Comparison of ENCODE assay signal across 21 mouse cellular contexts in the genomic region with DNA sequence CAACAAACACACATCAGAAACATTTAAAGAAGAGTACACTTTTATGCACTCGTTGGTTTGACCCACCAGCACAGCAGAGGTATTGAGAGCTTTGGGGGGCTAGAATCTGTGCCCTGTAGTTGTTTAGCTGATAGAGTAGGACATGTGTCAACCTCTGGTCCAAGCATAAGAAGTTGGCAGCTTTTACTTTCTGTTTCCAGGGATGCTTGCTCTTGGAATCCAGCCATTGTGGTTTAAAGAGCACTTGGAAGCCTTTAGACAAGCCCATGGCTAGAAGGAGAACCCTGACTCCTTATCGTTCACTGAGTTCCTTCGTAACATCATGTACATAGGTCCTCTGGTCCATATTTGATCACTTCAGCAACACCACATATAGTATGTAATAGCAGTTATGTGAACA.
DNase-seq lines count a peak whose midpoint lies in the region; ATAC-seq lines count a peak whose summit lies in the region.
"Had no signal": no experiment of that assay in that cellular context is flagged by ENCODE, and none has a peak within 500 bp of the region (broad histone marks: within the 10 kb centered on the region; RNA-seq: fewer than 3 reads in every experiment).

No protein-coding gene starts in this region.

- H3K9ac ChIP-seq in hindbrain, embryonic 13.5 days = no peak overlapping the region
- H3K9ac ChIP-seq in hindbrain, embryonic 11.5 days (ENCODE audit: low read depth, low read length) = no peak overlapping the region
- H3K9ac ChIP-seq: embryonic facial prominence, embryonic 12.5 days; forebrain, embryonic 15.5 days; heart, embryonic 15.5 days; hindbrain, embryonic 12.5 days had no signal

- peaks cover 22% of the 10 kb centered on the region for H3K4me1 ChIP-seq in hindbrain, embryonic 13.5 days (replicated peaks)
- 0 out of 2 replicates have a peak, but pooled peaks cover 3% of the 10 kb centered on the region for H3K4me1 ChIP-seq in hindbrain, embryonic 11.5 days (replicated peaks; ENCODE audit: control insufficient read depth, insufficient read depth, low read length)
- H3K4me1 ChIP-seq: forebrain, embryonic 15.5 days had no signal

- ATAC-seq in hindbrain, embryonic 13.5 days (ENCODE audit: low FRiP score) = no peak
- no peak for ATAC-seq in hindbrain, embryonic 11.5 days (ENCODE audit: low FRiP score)
- no peak for ATAC-seq in megakaryocyte, adult 5-6 weeks (ENCODE audit: poor library complexity, severe bottlenecking)
- ATAC-seq: CD4-positive, CD25-positive, alpha-beta regulatory T cell, adult 4 months; forebrain, embryonic 15.5 days; hindbrain, postnatal 0 days had no signal

- 93% methylated on average over 3 of the region's 3 CpGs for WGBS in hindbrain, embryonic 13.5 days
- WGBS in hindbrain, embryonic 11.5 days = 93% methylated on average over 3 of the region's 3 CpGs

- H3K9me3 ChIP-seq in hindbrain, embryonic 13.5 days = no peaks in the 10 kb centered on the region
- no peaks in the 10 kb centered on the region for H3K9me3 ChIP-seq in hindbrain, embryonic 11.5 days (ENCODE audit: control insufficient read depth, low read length)
- H3K9me3 ChIP-seq: embryonic facial prominence, embryonic 12.5 days; forebrain, embryonic 15.5 days; G1E; heart, embryonic 15.5 days; hindbrain, embryonic 12.5 days had no signal

- peak overlapping the region; percentile 18; the same call in 1 of the 2 replicates for H3K27ac ChIP-seq in hindbrain, embryonic 13.5 days
- no peak overlapping the region for H3K27ac ChIP-seq in hindbrain, embryonic 11.5 days (ENCODE audit: low read depth, low read length)
- H3K27ac ChIP-seq: forebrain, embryonic 15.5 days; heart, embryonic 15.5 days; hindbrain, embryonic 12.5 days; hindbrain, postnatal 0 days had no signal

- DNase-seq in hindbrain, embryonic 11.5 days (ENCODE audit: low spot score) = no peak
- peak; percentile 6 for DNase-seq in kidney, adult 9 months
- DNase-seq in kidney, adult 8-10 months = no peak
- DNase-seq in 3T3-L1 (ENCODE audit: low read depth, low spot score) (peak; percentile 32), NIH3T3 (ENCODE audit: low read depth) (peak; percentile 12)
- no peak for DNase-seq in layer of hippocampus, postnatal 25 days (ENCODE audit: extremely low spot score in 1 of 2, low spot score in 1 of 2)
- DNase-seq: adrenal gland, postnatal 14 days; B cell, adult 2 months; cerebellum, adult 8-10 months; gastrocnemius, postnatal 36 days; heart, adult 18-20 months had no signal

- H3K27me3 ChIP-seq in hindbrain, embryonic 13.5 days = no peaks in the 10 kb centered on the region
- H3K27me3 ChIP-seq in hindbrain, embryonic 11.5 days (ENCODE audit: control insufficient read depth, insufficient read depth, low read length) = no peaks in the 10 kb centered on the region
- H3K27me3 ChIP-seq: embryonic facial prominence, embryonic 12.5 days; forebrain, embryonic 15.5 days; heart, embryonic 15.5 days; hindbrain, embryonic 12.5 days had no signal

- H3K36me3 ChIP-seq in hindbrain, embryonic 13.5 days = no peaks in the 10 kb centered on the region
- H3K36me3 ChIP-seq in hindbrain, embryonic 11.5 days (ENCODE audit: control insufficient read depth, insufficient read depth, low read length) = no peaks in the 10 kb centered on the region
- H3K36me3 ChIP-seq: embryonic facial prominence, embryonic 12.5 days; forebrain, embryonic 15.5 days; G1E; heart, embryonic 15.5 days; hindbrain, embryonic 12.5 days had no signal

- H3K4me3 ChIP-seq in hindbrain, embryonic 13.5 days = no peak overlapping the region
- no peak overlapping the region for H3K4me3 ChIP-seq in hindbrain, embryonic 11.5 days (ENCODE audit: low read depth, low read length)
- H3K4me3 ChIP-seq: embryonic facial prominence, embryonic 12.5 days; forebrain, embryonic 15.5 days; heart, embryonic 15.5 days; hindbrain, embryonic 12.5 days had no signal

- no peak overlapping the region for H3K4me2 ChIP-seq in hindbrain, embryonic 13.5 days
- H3K4me2 ChIP-seq in hindbrain, embryonic 11.5 days (replicated peaks; ENCODE audit: low read depth, low read length) = no peak overlapping the region
- H3K4me2 ChIP-seq: embryonic facial prominence, embryonic 12.5 days; forebrain, embryonic 15.5 days; heart, embryonic 11.5 days; heart, embryonic 15.5 days; hindbrain, embryonic 12.5 days had no signal

Comparison
In these comparisons a context has a peak if more than half of its experiments do, and no peak if none do; other contexts are left out.
1. DNase-seq: peak in kidney, adult 9 months (single experiment), 3T3-L1 (single experiment) and NIH3T3 (single experiment); none in hindbrain, embryonic 11.5 days (single experiment), kidney, adult 8-10 months (0 of 2) and layer of hippocampus, postnatal 25 days (0 of 2).